Mouse (Mus musculus) spleen, adult 2 months (tissue): ENCODE results near the gene Gsk3a. TPM values are rescaled to one million over a fixed set of nuclear protein-coding genes. Genes with fewer than 3 reads are reported as not detected.
"Not testable (repeated sequence)": the region's sequence is repeated elsewhere in the genome, so short reads cannot be mapped to it uniquely, and the experiment has no call there.

Experiments used
- DNase-seq, 2 experiments: peaks; one replicate each; pipeline versions ENCODE4 v3.0.0 to v3.0.0-alpha.2; 2012 to 2021; ENCODE audit warnings: low spot score in 2 of 2, low read depth in 1 of 2
- H3K27ac ChIP-seq: fragments of 200-500 bp; 2 replicates; pipeline ENCODE4 v1.5.1; 2012; ENCODE audit warnings: low read length, inconsistent platforms; ENCODE audit not compliant: insufficient read depth
- H3K27me3 ChIP-seq: fragments of 200-500 bp; 2 replicates; pipeline ENCODE4 v1.6.1; 2012; ENCODE audit warnings: mild to moderate bottlenecking, moderate library complexity, low read length, inconsistent platforms; ENCODE audit not compliant: control insufficient read depth, insufficient read depth
- H3K36me3 ChIP-seq: fragments of 200-500 bp; 2 replicates; pipeline ENCODE4 v1.6.1; 2012; ENCODE audit warnings: mild to moderate bottlenecking, low read length, inconsistent platforms; ENCODE audit not compliant: control insufficient read depth, insufficient read depth
- H3K4me1 ChIP-seq: fragments of 200-500 bp; 2 replicates; pipeline ENCODE4 v1.6.1; 2011; ENCODE audit warnings: inconsistent platforms; ENCODE audit not compliant: control insufficient read depth, insufficient read depth, insufficient read length
- H3K4me3 ChIP-seq: fragments of 200-500 bp; 2 replicates; pipeline ENCODE4 v1.5.1; 2011; ENCODE audit warnings: mild to moderate bottlenecking, inconsistent platforms; ENCODE audit not compliant: insufficient read depth, insufficient read length; ENCODE audit errors: extremely low read depth
- CTCF ChIP-seq: fragments of 200-500 bp; IDR thresholded peaks from 2 replicates; pipeline ENCODE4 v1.5.1; 2011; ENCODE audit warnings: mild to moderate bottlenecking, inconsistent platforms; ENCODE audit not compliant: insufficient read depth, insufficient read length, insufficient replicate concordance; ENCODE audit errors: extremely low read depth
- POLR2A ChIP-seq: fragments of 200-500 bp; IDR thresholded peaks from 2 replicates; pipeline ENCODE4 v1.6.1; 2011; ENCODE audit warnings: low read depth, low read length, inconsistent platforms
- WGBS: fragments of 180-500 bp; shearing (Covaris S2); methylation state at CpG from one replicate; pipeline ENCODE4 v1.1.7; 2018; 5-methylcytosine and 5-hydroxymethylcytosine counted together
- polyA plus RNA-seq: library from polyadenylated mRNA; depleted of rRNA; stranded (reverse); fragments of >200 nt; gene quantifications from 2 replicates; pipeline ENCODE4 v1.2.3, GENCODE M21; 2012

The Gsk3a gene
- polyA plus RNA-seq, 1 experiment, result 106 TPM

DNA sequence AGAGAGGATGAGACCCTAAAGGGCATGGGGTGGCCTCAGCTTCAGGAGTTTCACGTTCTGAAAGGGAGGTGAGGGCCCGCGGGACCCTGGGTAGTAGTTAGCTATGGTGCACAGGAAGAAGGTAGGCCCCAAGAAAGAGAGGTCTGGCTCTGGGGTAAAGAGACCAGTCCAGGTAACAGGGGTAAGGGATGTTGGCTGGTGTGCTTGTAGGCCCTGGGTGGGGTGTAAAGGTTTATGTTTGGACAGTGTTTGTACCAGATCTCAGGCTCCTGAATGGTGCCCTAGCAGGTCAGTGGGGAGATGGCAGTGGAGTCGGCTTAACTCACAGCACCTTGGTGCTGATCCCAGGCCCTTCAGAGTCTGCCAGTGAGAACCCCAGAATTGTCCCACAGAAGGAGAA, 31.4 kb upstream of the Gsk3a start:
- TF ChIP-seq POLR2A, result no peak
- TF ChIP-seq CTCF, result no peak
- Histone ChIP-seq H3K27ac (peak overlapping the region; percentile 75), H3K4me1 (peaks cover 27% of the 10 kb centered on the region), H3K27me3 (no peaks in the 10 kb centered on the region), H3K36me3 (peaks cover 14% of the 10 kb centered on the region; the same call in 1 of the 2 replicates), H3K4me3 (peak overlapping the region; percentile 76)
- no peak for DNase-seq
- WGBS, result 6% methylated on average over 4 of the region's 4 CpGs

DNA sequence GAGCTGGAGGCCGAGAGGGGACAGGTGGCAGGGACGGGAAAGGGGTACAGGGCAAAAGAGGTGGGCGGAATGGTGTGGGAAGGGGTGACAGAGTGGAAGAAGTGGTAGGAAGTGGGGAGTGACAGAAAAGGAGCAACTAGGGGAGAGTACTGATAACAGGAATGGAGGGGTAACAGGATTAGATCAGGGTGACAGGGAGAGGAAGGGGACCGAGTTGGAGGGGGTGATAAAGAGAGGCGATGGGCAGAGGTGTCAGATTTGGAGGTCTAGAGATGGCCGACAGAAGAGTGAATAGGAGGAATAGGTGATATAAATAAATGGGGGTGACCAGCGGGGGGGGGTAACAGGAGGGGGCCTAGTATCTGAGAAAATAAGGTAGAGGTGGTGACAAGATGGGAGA, 30.9 kb upstream of the Gsk3a start:
- Histone ChIP-seq H3K4me3 (peak overlapping the region; percentile 76), H3K36me3 (peaks cover 14% of the 10 kb centered on the region; the same call in 1 of the 2 replicates), H3K4me1 (peaks cover 27% of the 10 kb centered on the region), H3K27ac (peak overlapping the region; percentile 75), H3K27me3 (no peaks in the 10 kb centered on the region)
- no peak for TF ChIP-seq POLR2A
- no peak for TF ChIP-seq CTCF
- 3% methylated on average over 7 of the region's 7 CpGs for WGBS
- no peak for DNase-seq

DNA sequence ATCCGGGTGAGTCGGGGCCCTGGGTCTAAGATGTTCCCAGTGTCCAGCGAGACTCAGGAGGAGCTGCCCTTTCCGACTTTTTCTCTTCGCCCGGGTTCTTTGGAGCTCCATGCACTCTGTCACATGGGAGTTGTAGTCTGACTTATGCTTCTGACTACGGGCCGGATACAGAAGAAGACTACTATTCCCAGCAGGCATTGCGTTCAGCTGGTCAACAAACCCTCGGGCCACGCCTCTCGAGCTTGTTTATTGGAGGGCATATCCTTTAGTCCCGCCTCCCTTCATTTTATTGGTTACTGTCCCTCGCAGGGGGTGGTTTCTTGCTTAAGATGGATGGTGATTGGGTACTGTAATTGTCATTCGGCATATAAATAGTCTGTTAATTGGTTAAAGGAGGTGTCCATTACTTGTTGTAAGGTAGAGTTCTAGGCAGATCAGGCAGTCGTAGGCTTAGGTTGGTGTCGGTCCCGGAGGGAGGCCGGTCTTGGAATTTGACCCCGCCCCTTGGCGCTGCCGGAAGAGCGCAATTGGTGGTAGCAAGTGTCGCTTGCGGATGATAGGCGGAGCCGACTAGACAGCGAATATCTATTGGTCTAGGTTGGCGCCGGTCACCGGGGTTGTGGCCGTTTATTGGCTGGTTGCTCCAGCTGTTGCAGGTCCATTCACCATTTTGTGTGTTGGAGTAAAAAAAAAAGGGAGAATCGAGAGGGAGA, 30.3 kb upstream of the Gsk3a start:
- no peak for TF ChIP-seq POLR2A
- no peak for TF ChIP-seq CTCF
- peak overlapping the region; percentile 98 for H3K27ac ChIP-seq
- H3K27me3 ChIP-seq, result no peaks in the 10 kb centered on the region
- WGBS, result under 1% methylated on average over 33 of the region's 33 CpGs
- peaks cover 12% of the 10 kb centered on the region; the same call in 1 of the 2 replicates for H3K36me3 ChIP-seq
- peak overlapping the region; percentile 85 for H3K4me3 ChIP-seq
- peak; percentile 98 to 100 for DNase-seq
- peaks cover 27% of the 10 kb centered on the region for H3K4me1 ChIP-seq

DNA sequence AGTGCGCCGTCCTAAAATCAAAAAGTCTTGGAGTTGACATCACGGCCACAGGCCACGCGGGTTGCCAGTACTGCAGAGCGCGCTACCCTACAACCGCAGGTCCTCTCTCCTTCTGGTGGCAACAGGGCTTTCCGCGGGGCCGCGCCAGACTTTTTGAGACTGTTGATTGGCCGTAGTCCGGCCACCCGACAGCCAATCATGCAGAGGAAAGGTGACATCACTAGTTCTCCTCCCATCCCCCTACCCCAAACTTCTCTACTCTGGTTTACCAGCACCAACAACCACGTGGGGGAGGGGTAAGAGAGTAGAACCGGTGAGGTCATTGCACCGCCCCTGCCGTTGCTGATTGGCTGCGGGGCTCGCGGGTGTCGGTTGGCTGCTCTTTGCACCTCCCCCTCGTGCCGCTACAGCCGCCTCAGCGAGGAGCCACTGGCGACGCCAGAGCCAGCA, 29.7 kb upstream of the Gsk3a start, which contains the start of gene Cic:
Gene Cic, plus strand, starts transcription at position 404 of the 450 bp plus-strand sequence.
- Histone ChIP-seq H3K4me3 (peak within 1 kb of the TSS; percentile 85), H3K36me3 (peaks cover 8% of the 10 kb centered on the region; the same call in 1 of the 2 replicates), H3K27ac (peak within 1 kb of the TSS; percentile 98), H3K4me1 (peaks cover 27% of the 10 kb centered on the region), H3K27me3 (no peaks in the 10 kb centered on the region)
- peak; percentile 98 to 100 for DNase-seq
- WGBS, result 1% methylated on average over 29 of the region's 29 CpGs
- TF ChIP-seq POLR2A (no peak), CTCF (no peak)

DNA sequence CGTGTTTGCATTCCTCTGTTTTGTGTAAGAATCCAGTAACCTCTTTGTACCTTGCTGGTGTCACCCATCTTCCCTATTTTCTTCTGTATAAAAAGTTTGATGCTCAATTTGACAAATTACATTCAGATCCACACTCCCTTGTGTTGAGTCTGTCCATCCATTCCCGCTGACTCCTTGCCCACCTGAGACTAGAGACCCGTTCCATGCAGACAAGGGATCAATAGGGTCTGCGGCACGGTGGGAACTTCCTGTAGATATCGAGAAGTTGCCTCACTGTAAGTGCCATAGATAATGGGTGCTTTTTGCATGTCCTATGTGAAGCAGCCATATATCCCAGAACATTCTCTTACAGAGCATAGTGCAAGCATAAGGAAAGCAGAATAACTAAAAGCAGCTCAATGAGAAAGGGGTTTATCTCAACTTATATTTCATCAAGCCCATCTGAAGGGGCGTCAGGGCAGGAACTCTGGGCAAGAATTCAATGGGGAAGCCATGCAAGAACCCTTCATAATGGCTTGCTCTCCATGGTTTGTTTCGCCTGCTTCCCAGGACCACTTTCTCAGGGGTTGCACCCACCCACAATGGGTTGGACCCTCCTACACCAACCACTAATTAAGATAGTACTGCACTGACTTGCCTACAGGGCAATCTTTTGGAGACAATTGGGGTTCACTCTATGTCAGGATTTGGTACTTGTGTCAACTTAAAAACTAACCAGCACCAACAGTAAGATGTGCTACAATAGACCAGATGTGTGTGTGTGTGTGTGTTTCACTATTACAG, 28.7 kb upstream of the Gsk3a start:
- DNase-seq, result no peak
- no peak overlapping the region for H3K27ac ChIP-seq
- TF ChIP-seq POLR2A (no peak), CTCF (no peak)
- peaks cover 23% of the 10 kb centered on the region for H3K4me1 ChIP-seq
- no peaks in the 10 kb centered on the region for H3K27me3 ChIP-seq
- no peak overlapping the region for H3K4me3 ChIP-seq
- WGBS, result 87% methylated on average over 8 of the region's 8 CpGs
- H3K36me3 ChIP-seq, result peaks cover 3% of the 10 kb centered on the region; the same call in 1 of the 2 replicates

DNA sequence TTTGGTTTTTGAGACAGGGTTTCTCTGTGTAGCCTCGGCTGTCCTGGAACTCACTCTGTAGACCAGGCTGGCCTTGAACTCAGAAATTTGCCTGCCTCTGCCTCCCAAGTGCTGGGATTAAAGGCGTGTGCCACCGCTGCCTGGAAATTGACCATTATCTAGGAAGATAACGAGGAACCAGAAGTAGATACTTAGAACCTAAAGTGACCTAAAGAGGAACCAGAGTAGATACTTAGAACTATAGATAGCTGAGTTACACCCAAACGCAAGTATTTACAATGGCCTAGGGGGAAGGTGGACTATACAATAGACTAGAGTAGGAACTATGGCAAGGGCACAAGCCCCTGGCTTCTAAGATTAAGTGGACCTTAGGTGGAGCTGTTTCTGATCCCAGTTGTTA, 28.1 kb upstream of the Gsk3a start:
- H3K27me3 ChIP-seq, DNase-seq, H3K36me3 ChIP-seq, H3K4me3 ChIP-seq, H3K27ac ChIP-seq: not testable (repeated sequence)
- WGBS, result 76% methylated on average over 5 of the region's 5 CpGs
- H3K4me1 ChIP-seq, result peaks cover 16% of the 10 kb centered on the region
